Mouse (Mus musculus) left cerebral cortex, postnatal 10 days (tissue): ENCODE measurements around the gene Retreg3. TPM values are rescaled to one million over a fixed set of nuclear protein-coding genes. Genes with fewer than 3 reads are reported as not detected.

Source experiments
- DNase-seq, 2 experiments: peaks; one replicate each; pipeline ENCODE4 v3.0.0; 2021 to 2022; ENCODE audit warnings: low spot score in 2 of 2, mixed read lengths in 1 of 2; ENCODE audit errors: extremely low spot score in 1 of 2
- intact Hi-C: fragments of 180-260 bp; cut with DNase I; formaldehyde crosslinking; loops from one replicate; pipeline ENCODE4 v1.15.1; 2025
- total RNA-seq, 2 experiments: library from RNA; stranded (reverse); gene quantifications; 2 replicates each; pipeline ENCODE4 v1.2.3; 2021

The Retreg3 gene
- total RNA-seq, 2 experiments from 2014 or later: 54.5 to 55.0 TPM

GRCm38 (mm10) chr11:101064462-101064861, 55.2 kb downstream of the Retreg3 start:
- DNase-seq: no peak
- intact Hi-C loops: no loop called here

- intact Hi-C loops: no loop called here
- DNase-seq: peak in 1 of 2 experiments; percentile 67
Observed at GRCm38 (mm10) chr11:101063676-101064327, 55.9 kb downstream of the Retreg3 start.

DNA sequence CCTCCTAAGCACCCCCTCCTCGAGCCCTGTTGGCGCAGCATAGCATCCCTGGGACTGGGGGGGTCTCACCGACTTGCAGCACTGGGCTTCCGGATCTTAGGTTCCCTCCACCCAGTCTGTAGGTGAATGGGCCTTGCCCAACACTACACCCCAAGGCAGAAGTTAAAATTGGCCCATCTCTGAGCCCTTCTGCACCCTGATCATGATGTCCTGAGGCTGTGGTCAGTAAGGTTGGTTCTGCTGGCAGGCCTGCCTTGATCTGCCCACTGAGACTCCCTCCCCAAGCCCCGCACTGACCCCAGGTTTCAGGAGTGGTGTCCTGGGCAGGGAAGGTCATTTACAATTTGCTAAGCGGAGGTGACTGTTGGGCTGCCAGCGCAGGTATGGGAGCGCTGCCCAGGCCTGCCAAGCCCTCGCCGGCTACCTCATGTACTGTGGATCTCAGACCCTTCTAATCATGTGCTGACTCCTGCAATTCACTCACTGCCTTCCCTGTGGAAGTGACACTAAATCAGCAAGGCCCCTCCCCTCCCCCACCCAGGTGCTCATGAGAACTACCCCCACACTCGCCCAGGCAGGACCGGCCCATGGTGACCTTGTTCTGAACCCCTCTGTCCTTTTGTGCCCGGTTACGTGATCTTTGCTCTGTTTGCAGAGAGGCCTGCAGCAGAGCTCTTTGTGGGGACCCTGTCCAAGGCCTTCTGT, 56.6 kb downstream of the Retreg3 start:
- no peak for DNase-seq
- intact Hi-C loops: no loop called here

DNA sequence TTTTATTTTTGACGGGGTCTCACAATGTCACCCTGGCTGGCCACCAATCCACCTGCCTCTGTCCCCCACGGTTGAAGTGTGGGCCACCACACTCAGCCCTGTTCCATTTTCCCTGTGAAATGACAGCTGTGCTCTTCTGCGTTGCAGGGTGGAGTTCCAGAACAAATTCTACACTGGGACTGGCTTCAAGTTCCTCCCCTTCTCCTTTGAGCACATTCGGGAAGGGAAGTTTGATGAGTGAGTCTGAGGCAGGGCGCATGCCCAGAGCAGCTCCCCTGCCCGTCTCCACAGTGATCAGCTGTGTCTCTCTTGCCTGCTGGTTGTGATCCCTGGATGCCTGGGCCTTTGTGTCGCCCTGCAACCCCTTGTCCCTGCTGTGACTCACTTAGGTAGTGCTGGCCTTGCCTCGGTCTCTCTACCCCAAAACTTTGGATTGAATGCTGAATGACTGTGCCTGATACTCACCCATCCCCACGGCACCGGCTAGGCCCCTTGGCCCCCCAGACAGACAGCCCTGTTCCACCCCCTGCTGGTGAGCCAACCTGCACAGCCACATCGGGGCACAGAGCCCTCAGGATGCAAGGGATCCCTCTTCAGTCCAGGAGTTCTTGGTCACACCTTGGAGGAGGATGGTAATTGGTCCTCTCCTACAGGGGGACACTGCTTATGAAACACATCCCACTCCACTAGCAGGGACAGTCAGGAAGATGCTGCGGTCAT, 57.4 kb downstream of the Retreg3 start:
- intact Hi-C loops: no loop called here
- DNase-seq: no peak

DNA sequence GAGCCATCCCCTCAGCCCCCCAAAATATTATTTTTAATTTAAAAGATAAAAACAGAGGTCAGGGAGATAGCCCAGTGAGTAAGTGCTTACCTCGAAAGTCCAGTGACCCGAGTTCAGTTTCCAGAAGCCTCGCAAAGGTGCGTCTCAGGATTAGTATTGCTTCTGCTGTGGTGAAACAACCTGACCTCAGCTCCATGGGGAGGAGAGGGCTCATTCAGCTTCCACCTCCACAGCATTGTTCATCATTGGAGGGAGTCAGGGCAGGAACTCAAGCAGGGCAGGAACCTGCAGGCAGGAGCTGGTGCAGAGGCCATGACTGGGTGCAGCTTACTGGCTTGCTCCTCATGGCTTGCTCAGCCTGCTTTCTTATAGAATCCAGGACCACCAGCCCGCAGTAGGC, 58.6 kb downstream of the Retreg3 start:
- no peak for DNase-seq
- intact Hi-C loops: no loop called here

DNA sequence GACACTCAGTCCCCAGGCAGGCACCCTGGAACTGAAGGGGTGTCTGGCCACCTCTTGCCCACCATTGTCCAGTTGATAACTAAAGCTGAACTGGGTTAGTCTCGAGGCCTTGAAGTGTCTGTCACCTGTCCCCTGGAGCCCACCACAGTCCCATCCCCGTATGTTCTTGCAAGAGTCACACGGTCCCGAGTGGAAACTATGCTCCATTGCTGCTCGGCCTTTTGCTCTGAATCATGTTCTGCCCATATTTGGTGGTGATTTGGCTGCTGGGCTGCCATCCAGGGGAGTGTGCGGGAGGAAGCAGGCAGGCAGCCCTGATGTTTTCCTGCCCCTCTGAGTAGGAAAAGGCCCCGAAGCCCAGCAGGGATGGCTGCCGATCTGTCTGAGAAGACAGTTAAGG, 59.6 kb downstream of the Retreg3 start:
- DNase-seq: peak in 1 of 2 experiments; percentile 87
- intact Hi-C loops: no loop called here

DNA sequence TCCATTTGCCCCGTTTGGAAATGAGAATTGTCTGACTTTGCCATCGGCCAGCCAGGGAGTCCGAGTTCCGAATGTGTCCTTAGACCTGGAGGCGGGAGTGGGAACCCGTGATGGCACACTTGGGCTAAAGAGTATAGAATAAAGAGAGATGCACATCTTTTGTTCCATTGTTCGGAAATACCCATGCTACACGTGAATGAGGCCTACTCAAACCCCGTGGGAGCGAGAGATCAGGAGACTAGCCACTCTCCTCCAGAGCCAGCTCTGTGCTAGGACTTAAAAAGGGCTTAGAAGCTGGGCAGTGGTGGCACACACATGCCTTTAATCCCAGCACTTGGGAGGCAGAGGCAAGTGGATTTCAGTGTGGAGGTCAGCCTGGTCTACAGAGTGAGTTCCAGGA, 60.2 kb downstream of the Retreg3 start:
- intact Hi-C loops: no loop called here

DNA sequence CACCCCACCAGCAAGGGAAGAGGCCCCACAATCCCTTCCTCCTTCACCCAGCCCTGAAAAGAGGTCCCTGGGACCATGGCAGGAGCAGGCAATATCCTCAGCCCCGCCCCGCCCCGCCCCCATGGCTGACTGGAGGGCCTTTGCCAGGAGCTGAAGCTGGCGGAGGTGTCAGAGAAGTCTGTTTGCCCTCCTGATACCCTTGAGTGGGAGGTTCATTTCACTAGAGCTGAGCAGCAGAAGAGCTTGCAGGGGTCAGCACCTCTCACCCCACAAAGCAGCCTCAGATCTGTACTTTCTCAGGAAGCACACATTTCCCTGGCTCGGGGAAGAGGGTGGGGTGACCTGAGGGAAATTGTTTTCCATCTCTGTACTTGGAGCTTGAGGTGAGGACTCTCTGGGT, 61.0 kb downstream of the Retreg3 start:
- intact Hi-C loops: no loop called here
- peak in 1 of 2 experiments; percentile 38 for DNase-seq

More for the DNA sequence above, 60.2 kb downstream of the Retreg3 start:
- no peak for DNase-seq

- peak; percentile 68 to 86 for DNase-seq
- intact Hi-C loops: no loop called here
Observed at GRCm38 (mm10) chr11:101057860-101058259, 61.8 kb downstream of the Retreg3 start.

GRCm38 (mm10) chr11:101056885-101057284, 62.8 kb downstream of the Retreg3 start:
- no peak for DNase-seq
- intact Hi-C loops: no loop called here

GRCm38 (mm10) chr11:101055418-101055817, 64.3 kb downstream of the Retreg3 start:
- intact Hi-C loops: no loop called here
- no peak for DNase-seq

DNA sequence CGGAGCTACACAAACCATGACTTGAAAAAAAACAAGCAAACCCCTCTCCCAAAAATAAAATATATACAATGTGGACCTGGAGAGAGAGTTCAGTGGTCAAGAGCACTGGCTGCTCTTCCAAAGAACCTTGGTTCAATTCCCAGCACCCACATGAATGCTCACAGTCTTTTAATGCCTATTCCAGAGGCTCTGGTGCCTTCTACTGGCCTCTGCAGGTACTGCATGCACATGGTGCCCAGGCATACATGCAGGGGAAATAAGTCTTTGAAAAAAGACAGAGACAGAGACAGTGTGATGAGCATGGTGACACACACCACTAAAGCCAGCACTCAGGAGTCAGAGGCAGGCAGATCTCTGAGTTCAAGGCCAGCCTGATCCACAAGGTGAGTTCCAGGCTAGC, 65.7 kb downstream of the Retreg3 start:
- intact Hi-C loops: loop anchor here (5.0 kb wide), 1 partner anchor 42 kb away; no protein-coding TSS in a partner anchor

DNA sequence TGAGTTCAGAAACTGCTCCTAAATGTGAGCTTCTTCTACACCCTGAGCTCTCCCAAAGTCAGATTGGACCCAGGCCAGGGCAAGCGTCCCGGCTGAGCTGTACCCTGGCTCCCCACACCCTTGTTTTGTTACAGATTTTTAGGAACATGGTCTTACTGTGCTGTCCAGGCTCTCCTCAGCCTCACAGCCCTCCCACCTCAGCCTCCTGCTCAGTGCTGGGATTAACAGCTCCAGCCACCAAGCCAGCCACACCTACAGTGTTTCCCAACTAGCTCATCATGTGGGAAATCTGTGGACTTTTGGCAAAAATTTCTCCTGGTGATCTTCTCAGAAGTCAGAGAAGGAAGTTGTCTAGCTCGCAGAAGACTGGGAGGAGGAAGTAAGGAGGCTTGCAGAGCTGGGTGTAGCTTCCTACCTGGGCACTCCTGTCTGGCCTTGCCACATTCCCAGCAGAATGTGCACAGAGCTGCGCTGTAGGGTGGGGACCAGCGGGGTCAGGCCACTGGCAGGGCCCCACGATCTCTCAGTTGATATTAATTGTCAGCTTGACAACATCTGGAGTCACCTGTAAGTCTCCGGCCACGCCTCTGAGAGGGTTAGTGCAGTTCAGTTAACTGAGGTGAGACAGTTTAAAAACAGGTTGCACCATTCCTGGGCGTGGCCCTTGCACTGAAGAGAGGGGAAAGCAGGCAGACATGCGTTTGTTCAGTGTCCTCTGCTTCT, 66.8 kb downstream of the Retreg3 start:
- intact Hi-C loops: loop anchor here (5.0 kb wide), 1 partner anchor 41 kb away; no protein-coding TSS in a partner anchor
- no peak for DNase-seq

More for the DNA sequence above, 65.7 kb downstream of the Retreg3 start:
- no peak for DNase-seq

- intact Hi-C loops: loop anchor here (5.0 kb wide), 1 partner anchor 39 kb away; no protein-coding TSS in a partner anchor
Observed at GRCm38 (mm10) chr11:101051617-101052016, 68.1 kb downstream of the Retreg3 start.

DNA sequence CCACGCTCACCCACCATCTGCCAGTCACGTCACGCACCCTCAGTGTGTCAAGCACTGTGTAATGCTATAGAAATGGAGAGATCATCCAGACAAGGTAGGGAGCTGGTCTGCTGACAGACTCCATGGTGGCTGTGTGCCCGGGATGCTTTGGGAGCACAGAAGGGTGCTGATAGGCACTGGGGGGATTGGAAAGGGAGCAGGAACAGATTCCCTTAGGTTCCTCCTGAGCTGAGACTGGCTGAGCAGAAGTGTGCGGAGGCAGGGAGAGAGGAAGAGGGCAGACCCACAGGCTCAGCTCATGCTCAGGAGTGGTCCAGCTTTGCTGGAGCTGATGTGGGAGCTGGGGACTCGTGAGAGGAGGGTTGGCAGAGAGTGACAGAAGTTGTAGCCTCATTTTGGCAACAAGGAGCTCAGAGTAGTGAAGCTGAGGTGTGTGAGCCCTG, 68.6 kb downstream of the Retreg3 start:
- DNase-seq: no peak

More at GRCm38 (mm10) chr11:101051617-101052016, 68.1 kb downstream of the Retreg3 start:
- no peak for DNase-seq

DNA sequence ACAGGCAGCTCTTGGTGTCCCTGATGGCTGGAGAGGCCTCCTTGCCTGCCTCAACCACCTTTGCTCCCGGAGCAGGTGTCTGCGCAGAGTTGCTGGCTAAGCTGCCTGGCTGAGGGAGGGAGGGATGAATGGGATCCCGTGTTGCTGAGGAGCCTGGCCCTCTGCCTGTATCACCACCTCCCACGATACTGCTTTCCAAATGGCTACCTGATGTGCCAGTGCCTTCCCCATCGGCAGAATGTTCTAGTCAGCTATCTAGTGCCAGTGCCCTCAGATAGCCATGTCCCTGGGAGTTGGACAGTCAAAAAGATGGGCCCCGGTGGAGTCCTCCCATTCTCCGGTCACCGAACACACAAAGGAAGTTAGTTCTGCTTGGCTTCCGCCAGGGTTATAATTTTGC, 69.3 kb downstream of the Retreg3 start:
- DNase-seq: no peak
- intact Hi-C loops: loop anchor here (5.0 kb wide), 1 partner anchor 38 kb away; no protein-coding TSS in a partner anchor

More for the DNA sequence above, 68.6 kb downstream of the Retreg3 start:
- intact Hi-C loops: loop anchor here (5.0 kb wide), 1 partner anchor 39 kb away; no protein-coding TSS in a partner anchor

- intact Hi-C loops: no loop called here
- DNase-seq: no peak
Observed at GRCm38 (mm10) chr11:101047502-101047901, 72.2 kb downstream of the Retreg3 start.

DNA sequence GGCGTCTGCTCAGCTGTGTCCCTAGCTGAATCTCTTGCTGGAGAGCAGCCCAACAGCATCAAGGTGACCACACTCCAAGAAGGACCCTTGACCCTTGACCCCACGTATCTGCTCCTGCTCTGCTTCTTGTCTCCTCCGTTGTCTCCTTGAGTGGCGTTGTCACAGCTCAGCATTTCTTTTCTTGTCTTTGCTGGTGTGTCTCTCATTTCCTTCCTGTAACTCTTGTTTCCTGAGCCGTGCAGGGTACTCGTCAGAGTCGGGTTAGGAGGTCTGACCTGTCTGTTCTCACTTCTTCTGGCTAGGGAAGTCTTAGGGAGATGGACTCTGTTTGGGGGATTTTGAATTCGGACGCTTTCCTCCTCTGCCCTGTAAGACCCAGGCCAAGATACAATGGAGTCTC, 73.3 kb downstream of the Retreg3 start:
- intact Hi-C loops: no loop called here
- DNase-seq: no peak
